Mouse (Mus musculus) neural tube, embryonic 14.5 days (tissue): Measurements from ENCODE around the gene Ltbp4. TPM values are rescaled to one million over a fixed set of nuclear protein-coding genes. Genes with fewer than 3 reads are reported as not detected.

Experiments
- ATAC-seq: fragments of 200-750 bp; cut with Nextera tagmentation; 2 replicates; pipeline ENCODE4 v1.8.0; 2017; ENCODE audit warnings: low read depth, mild to moderate bottlenecking, moderate TSS enrichment, moderate library complexity
- H3K27ac ChIP-seq: fragments of 300-500 bp; sonication (generic); 2 replicates; pipeline ENCODE4 v1.5.1; 2014; ENCODE audit warnings: low read depth, mild to moderate bottlenecking, control low read depth, low read length, moderate library complexity, mixed read lengths
- H3K27me3 ChIP-seq: fragments of 300-500 bp; sonication (generic); 2 replicates; pipeline ENCODE4 v1.6.1; 2014; ENCODE audit warnings: low read length; ENCODE audit not compliant: control insufficient read depth, insufficient read depth
- H3K36me3 ChIP-seq: fragments of 300-500 bp; sonication (generic); 2 replicates; pipeline ENCODE4 v1.6.1; 2014; ENCODE audit warnings: low read length, mixed read lengths; ENCODE audit not compliant: control insufficient read depth, insufficient read depth
- H3K4me1 ChIP-seq: fragments of 300-500 bp; sonication (generic); 2 replicates; pipeline ENCODE4 v1.6.1; 2014; ENCODE audit warnings: low read length; ENCODE audit not compliant: control insufficient read depth, insufficient read depth
- H3K4me2 ChIP-seq: fragments of 300-500 bp; sonication (generic); 2 replicates; pipeline ENCODE4 v1.6.1; 2014; ENCODE audit warnings: mild to moderate bottlenecking, low read depth, low read length, control low read depth
- H3K4me3 ChIP-seq: fragments of 300-500 bp; sonication (generic); 2 replicates; pipeline ENCODE4 v1.5.1; 2014; ENCODE audit warnings: low read depth, low read length, control low read depth, mixed read lengths
- H3K9ac ChIP-seq: fragments of 300-500 bp; sonication (generic); replicated peaks from 2 replicates; pipeline ENCODE4 v1.6.1; 2014; ENCODE audit warnings: low read depth, mild to moderate bottlenecking, control low read depth, low read length, mixed read lengths
- H3K9me3 ChIP-seq: fragments of 300-500 bp; sonication (generic); 2 replicates; pipeline ENCODE4 v1.6.1; 2016; ENCODE audit warnings: low read length; ENCODE audit not compliant: control insufficient read depth
- WGBS: fragments of 180-500 bp; shearing (Covaris S2); extraction: QIAGEN DNeasy Blood & Tissue Kit; methylation state at CpG from one replicate; pipeline ENCODE4 v1.1.7; 2014; 5-methylcytosine and 5-hydroxymethylcytosine counted together
- polyA plus RNA-seq: library from polyadenylated mRNA; unstranded; fragments of >200 nt; fragmentation: Nextera tagmentation; extraction: Ambion mirVana; gene quantifications from 2 replicates; pipeline ENCODE4 v1.2.1, GENCODE M21; 2014

The Ltbp4 gene
- polyA plus RNA-seq, 1 experiment from 2014 or later, result 5.8 TPM

- H3K36me3 ChIP-seq, result no peaks in the 10 kb centered on the region
- peaks cover 19% of the 10 kb centered on the region for H3K27me3 ChIP-seq
- WGBS, result 73% methylated on average over 2 of the region's 2 CpGs
- H3K4me1 ChIP-seq, result peaks cover 7% of the 10 kb centered on the region
- H3K4me2 ChIP-seq, result no peak overlapping the region
- H3K9me3 ChIP-seq, result no peaks in the 10 kb centered on the region
- no peak for ATAC-seq
- no peak overlapping the region for H3K4me3 ChIP-seq
- no peak overlapping the region for H3K9ac ChIP-seq
- no peak overlapping the region for H3K27ac ChIP-seq
Observed at GRCm38 (mm10) chr7:27359162-27359561, 21.7 kb upstream of the Ltbp4 start.

DNA sequence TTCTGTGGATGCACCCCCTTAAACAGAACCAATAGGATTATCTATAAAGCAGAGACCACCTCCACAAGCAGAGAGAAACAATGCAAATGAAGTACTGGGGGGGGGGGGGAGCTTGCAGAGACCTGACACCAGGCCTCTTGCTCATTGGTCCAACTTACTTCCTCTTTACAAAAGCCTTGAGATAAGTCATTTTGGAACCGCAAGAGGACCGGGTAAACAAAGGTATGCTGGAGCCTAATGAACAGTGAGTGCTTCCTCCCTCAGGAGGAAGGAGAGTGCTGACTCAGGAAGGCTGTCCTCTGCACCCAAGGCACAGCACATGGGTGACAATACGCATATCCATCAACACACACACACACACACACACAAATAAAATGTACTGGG lies 20.1 kb upstream of the Ltbp4 start:
- H3K4me2 ChIP-seq, result no peak overlapping the region
- no peak overlapping the region for H3K9ac ChIP-seq
- peaks cover 7% of the 10 kb centered on the region for H3K4me1 ChIP-seq
- WGBS, result 29% methylated on average over 3 of the region's 3 CpGs
- peaks cover 9% of the 10 kb centered on the region for H3K27me3 ChIP-seq
- no peak for ATAC-seq
- H3K36me3 ChIP-seq, result peaks cover 4% of the 10 kb centered on the region; the same call in 1 of the 2 replicates
- no peaks in the 10 kb centered on the region for H3K9me3 ChIP-seq
- H3K27ac ChIP-seq, result no peak overlapping the region
- no peak overlapping the region for H3K4me3 ChIP-seq

- ATAC-seq, result no peak
- H3K27ac ChIP-seq, result no peak within 1 kb of the TSS
- 7% methylated on average over 27 of the region's 27 CpGs for WGBS
Observed at GRCm38 (mm10) chr7:27356861-27357594, 19.5 kb upstream of the Ltbp4 start, which contains the start of gene Gm20479. Gm20479 (minus strand) TSS chr7:27357419.

GRCm38 (mm10) chr7:27356248-27356647 lies 18.8 kb upstream of the Ltbp4 start:
- WGBS, result 3% methylated on average over 16 of the region's 16 CpGs
- Histone ChIP-seq H3K27ac (no peak overlapping the region), H3K9ac (0 out of 2 replicates have a peak overlapping the region, but pooled peaks have one; percentile 37), H3K4me2 (peak overlapping the region; percentile 63), H3K9me3 (no peaks in the 10 kb centered on the region), H3K4me1 (peaks cover 7% of the 10 kb centered on the region), H3K4me3 (peak overlapping the region; percentile 46), H3K27me3 (peaks cover 7% of the 10 kb centered on the region), H3K36me3 (peaks cover 11% of the 10 kb centered on the region)
- ATAC-seq, result peak; percentile 38

More at GRCm38 (mm10) chr7:27356861-27357594, 19.5 kb upstream of the Ltbp4 start, which contains the start of gene Gm20479:
- 0 out of 2 replicates have a peak within 1 kb of the TSS, but pooled peaks have one; percentile 37 for H3K9ac ChIP-seq
- H3K27me3 ChIP-seq, result peaks cover 7% of the 10 kb centered on the region
- peak within 1 kb of the TSS; percentile 46 for H3K4me3 ChIP-seq
- no peaks in the 10 kb centered on the region for H3K9me3 ChIP-seq
- peaks cover 5% of the 10 kb centered on the region for H3K36me3 ChIP-seq
- H3K4me1 ChIP-seq, result peaks cover 7% of the 10 kb centered on the region
- peak within 1 kb of the TSS; percentile 63 for H3K4me2 ChIP-seq

DNA sequence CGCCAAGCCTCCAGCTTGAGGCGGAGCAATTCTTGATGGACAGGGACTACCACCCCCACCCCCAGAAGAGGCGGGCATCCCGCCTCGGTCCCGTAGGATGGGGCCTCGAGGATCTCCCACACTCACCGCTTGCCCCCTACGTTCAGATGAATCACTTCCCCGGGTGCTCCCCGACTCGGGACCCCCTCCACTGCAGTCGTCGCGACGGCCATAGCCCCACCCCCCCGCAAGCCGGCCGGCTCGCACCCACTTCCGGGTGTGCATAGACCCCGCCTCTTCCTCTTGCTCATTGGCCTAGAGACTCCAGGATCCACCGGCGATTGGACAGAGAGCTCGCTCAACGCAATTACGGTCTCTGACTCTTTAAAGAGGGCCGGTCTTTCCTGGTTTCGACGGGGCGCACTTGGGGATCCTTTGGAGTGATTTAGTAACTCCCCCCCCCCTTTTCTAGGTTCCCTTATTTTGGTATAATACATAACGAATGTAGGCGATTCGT lies 18.3 kb upstream of the Ltbp4 start, which contains the start of gene Shkbp1:
Gene Shkbp1, minus strand, starts transcription at position 275 of the 496 bp plus-strand sequence.
- Histone ChIP-seq H3K9ac (peak within 1 kb of the TSS; percentile 51), H3K4me1 (peaks cover 7% of the 10 kb centered on the region), H3K27me3 (peaks cover 7% of the 10 kb centered on the region), H3K27ac (0 out of 2 replicates have a peak within 1 kb of the TSS, but pooled peaks have one; percentile 35), H3K4me3 (peak within 1 kb of the TSS; percentile 46), H3K4me2 (peak within 1 kb of the TSS; percentile 63), H3K9me3 (no peaks in the 10 kb centered on the region), H3K36me3 (peaks cover 12% of the 10 kb centered on the region)
- WGBS, result under 1% methylated on average over 34 of the region's 34 CpGs
- peak; percentile 94 for ATAC-seq

- peak; percentile 7; the same call in 1 of the 2 replicates for ATAC-seq
- WGBS, result 9% methylated on average over 14 of the region's 14 CpGs
Observed at GRCm38 (mm10) chr7:27355261-27355660, 17.8 kb upstream of the Ltbp4 start.

DNA sequence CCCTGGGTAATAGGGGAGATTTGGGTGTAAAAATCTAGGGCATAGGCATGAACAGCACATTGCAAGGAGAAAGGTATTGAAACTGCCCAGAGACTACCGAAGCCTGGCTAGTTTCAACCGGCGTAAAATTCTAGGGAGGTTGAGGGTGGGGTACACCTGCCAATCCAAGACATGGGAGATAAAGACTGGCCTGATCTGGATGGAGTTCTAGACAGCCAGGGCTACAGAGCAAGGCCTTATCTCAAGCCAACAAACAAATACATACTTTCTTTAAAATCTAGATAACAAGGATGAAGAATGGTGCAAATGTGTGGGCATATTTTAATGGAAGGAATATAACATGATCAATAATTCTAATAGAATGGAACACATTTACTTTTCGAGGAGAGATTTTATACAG lies 17.3 kb upstream of the Ltbp4 start:
- H3K9ac ChIP-seq, result peak overlapping the region; percentile 51; the same call in 1 of the 2 replicates
- peaks cover 7% of the 10 kb centered on the region for H3K4me1 ChIP-seq

More at GRCm38 (mm10) chr7:27355261-27355660, 17.8 kb upstream of the Ltbp4 start:
- H3K27me3 ChIP-seq, result peaks cover 7% of the 10 kb centered on the region
- H3K9ac ChIP-seq, result peak overlapping the region; percentile 51
- peaks cover 17% of the 10 kb centered on the region for H3K36me3 ChIP-seq
- peak overlapping the region; percentile 46 for H3K4me3 ChIP-seq
- peak overlapping the region; percentile 63 for H3K4me2 ChIP-seq
- H3K9me3 ChIP-seq, result no peaks in the 10 kb centered on the region
- peaks cover 7% of the 10 kb centered on the region for H3K4me1 ChIP-seq
- H3K27ac ChIP-seq, result 0 out of 2 replicates have a peak overlapping the region, but pooled peaks have one; percentile 35

GRCm38 (mm10) chr7:27354144-27354543 lies 16.7 kb upstream of the Ltbp4 start:
- peak overlapping the region; percentile 46 for H3K4me3 ChIP-seq
- peaks cover 7% of the 10 kb centered on the region for H3K4me1 ChIP-seq
- ATAC-seq, result no peak
- peak overlapping the region; percentile 63 for H3K4me2 ChIP-seq
- H3K27me3 ChIP-seq, result peaks cover 7% of the 10 kb centered on the region
- H3K36me3 ChIP-seq, result peaks cover 19% of the 10 kb centered on the region
- H3K27ac ChIP-seq, result no peak overlapping the region
- no peaks in the 10 kb centered on the region for H3K9me3 ChIP-seq
- WGBS, result 26% methylated on average over 6 of the region's 6 CpGs
- no peak overlapping the region for H3K9ac ChIP-seq

More for the DNA sequence above, 17.3 kb upstream of the Ltbp4 start:
- ATAC-seq, result no peak
- Histone ChIP-seq H3K36me3 (peaks cover 19% of the 10 kb centered on the region), H3K4me2 (peak overlapping the region; percentile 63), H3K27ac (no peak overlapping the region), H3K4me3 (peak overlapping the region; percentile 46), H3K27me3 (peaks cover 7% of the 10 kb centered on the region), H3K9me3 (no peaks in the 10 kb centered on the region)
- WGBS, result 54% methylated on average over 4 of the region's 4 CpGs

DNA sequence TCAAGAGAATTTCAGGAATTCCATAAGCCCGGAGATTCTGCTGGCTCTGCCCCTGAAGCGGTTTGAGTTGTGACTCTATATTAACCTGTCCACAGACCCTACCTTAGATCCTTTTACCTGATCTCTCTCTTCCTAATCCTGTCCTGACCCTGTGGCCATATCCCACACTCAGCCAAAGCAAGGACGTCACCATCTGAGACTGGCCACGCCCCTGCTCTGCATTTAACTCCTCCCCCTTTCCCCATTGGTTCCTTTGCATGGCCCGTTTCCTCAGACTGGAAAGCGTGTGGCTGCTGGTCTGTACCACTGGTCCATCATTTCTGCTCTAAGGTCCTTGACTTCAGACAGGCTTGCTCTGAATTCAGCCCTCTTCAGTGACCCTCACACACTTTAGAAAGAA lies 8.0 kb upstream of the Ltbp4 start:
- Histone ChIP-seq H3K27me3 (no peaks in the 10 kb centered on the region), H3K9me3 (no peaks in the 10 kb centered on the region), H3K27ac (no peak overlapping the region), H3K4me1 (no peaks in the 10 kb centered on the region), H3K36me3 (peaks cover 33% of the 10 kb centered on the region), H3K4me2 (no peak overlapping the region), H3K9ac (no peak overlapping the region), H3K4me3 (no peak overlapping the region)
- 21% methylated on average over 6 of the region's 6 CpGs for WGBS
- 0 out of 2 replicates have a peak, but pooled peaks have one; percentile 19 for ATAC-seq
